8 mouse cellular contexts compared by ENCODE assay signal in the genomic region with DNA sequence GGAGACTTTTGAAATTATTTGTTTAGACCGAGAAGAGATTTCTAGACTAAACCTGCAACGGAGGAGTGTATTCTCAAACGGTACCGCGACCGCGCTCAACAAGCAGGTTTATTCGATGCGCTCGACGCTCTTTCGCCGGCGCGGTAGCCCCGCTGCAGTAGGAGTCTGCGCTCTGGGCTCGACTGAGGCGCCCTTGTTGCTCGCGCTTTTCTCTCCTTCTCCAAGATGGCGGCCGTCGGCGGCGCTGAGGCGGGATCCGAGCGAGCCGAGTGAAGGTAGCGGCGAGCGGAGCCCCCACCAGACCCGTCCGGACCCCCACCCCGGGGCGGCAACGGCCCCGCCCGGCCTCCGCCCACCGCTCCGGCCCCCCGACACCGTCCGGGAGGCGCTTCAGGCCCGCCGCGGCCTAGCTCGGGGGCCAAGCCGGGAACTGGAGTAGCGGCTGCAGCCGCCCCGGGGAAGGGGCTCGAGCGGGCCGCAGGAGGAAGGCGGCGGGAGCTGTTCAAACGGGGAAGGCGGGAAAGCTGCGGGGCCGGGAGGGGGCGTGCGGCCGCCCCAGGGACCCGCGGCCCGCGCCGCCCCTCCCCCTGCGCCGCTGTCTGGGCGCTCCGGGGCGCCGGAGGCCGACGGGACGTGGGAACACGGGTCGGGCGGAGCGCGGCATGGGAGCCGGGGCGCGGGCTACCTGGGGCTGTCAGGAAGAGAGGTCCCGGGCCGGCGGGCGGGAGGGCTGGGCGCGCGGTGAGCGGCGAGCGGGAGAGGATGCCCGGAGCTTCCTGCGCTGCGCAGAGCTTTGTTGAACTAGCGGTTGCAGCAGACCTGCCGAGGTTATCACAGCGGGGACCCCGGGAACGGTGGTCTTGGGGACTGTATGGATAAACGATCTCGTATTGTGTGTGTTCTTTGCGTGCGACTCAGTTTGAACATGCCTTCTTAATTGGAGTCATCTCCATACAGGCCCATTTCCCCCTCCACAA. TPM values are rescaled to one million over a fixed set of nuclear protein-coding genes. Genes with fewer than 3 reads are reported as not detected.
DNase-seq lines count a peak whose midpoint lies in the region; ATAC-seq lines count a peak whose summit lies in the region.

No protein-coding gene starts in this region.

- H3K4me3 ChIP-seq in intestine, embryonic 14.5 days (ENCODE audit: low read depth, low read length), result peak overlapping the region; percentile 73

- H3K9ac ChIP-seq in intestine, embryonic 14.5 days (ENCODE audit: low read length), result peak overlapping the region; percentile 98

- under 1% methylated on average over 104 of the region's 111 CpGs for WGBS in intestine, embryonic 14.5 days

- peaks cover 10% of the 10 kb centered on the region for H3K4me1 ChIP-seq in intestine, embryonic 14.5 days (replicated peaks; ENCODE audit: control insufficient read depth, insufficient read depth, low read length)

- intact Hi-C loops in left cerebral cortex, postnatal 14 days (cut with DNase I), result no loop called here

- peak overlapping the region; percentile 66 for H3K4me2 ChIP-seq in intestine, embryonic 14.5 days (ENCODE audit: low read length)

- ATAC-seq in intestine, embryonic 14.5 days (replicated peaks; ENCODE audit: low FRiP score, low TSS enrichment, low read depth), result peak; percentile 93

- H3K27ac ChIP-seq in intestine, embryonic 14.5 days (ENCODE audit: low read depth), result peak overlapping the region; percentile 96

- DNase-seq in adrenal gland, adult 18-20 months (ENCODE audit: low spot score in 2 of 2), result peak; percentile 79 to 82
- peak; percentile 96 for DNase-seq in embryo, embryonic 11 days
- peak; percentile 84 for DNase-seq in gastrocnemius, postnatal 25 days
- peak; percentile 90 for DNase-seq in intestine, embryonic 14.5 days (ENCODE audit: low spot score)
- peak; percentile 85 to 89 for DNase-seq in left cerebral cortex, postnatal 14 days (ENCODE audit: low spot score in 2 of 2)
- DNase-seq in mesoderm, embryonic 11.5 days (ENCODE audit: low read depth, low spot score), result peak; percentile 92
- peak; percentile 68 to 76 for DNase-seq in right cerebral cortex, postnatal 36 days (ENCODE audit: low spot score in 2 of 2)
- peak; percentile 84 for DNase-seq in yolk sac, embryonic 10.5 days (ENCODE audit: low spot score)

- H3K9me3 ChIP-seq in intestine, embryonic 14.5 days (ENCODE audit: control insufficient read depth, low read length), result no peaks in the 10 kb centered on the region

- no peaks in the 10 kb centered on the region for H3K27me3 ChIP-seq in intestine, embryonic 14.5 days (replicated peaks; ENCODE audit: control insufficient read depth, insufficient read depth, low read length)

- peaks cover 5% of the 10 kb centered on the region for H3K36me3 ChIP-seq in intestine, embryonic 14.5 days (ENCODE audit: control insufficient read depth, insufficient read depth, low read length)

RNA-seq across cellular contexts. Expression of a gene that starts 0.6 kb away (rescaled TPM):
- 10 to 100 TPM; 17.4 to 20.6 TPM for total RNA-seq in adrenal gland, adult 18-20 months (2021)
- total RNA-seq in gastrocnemius, postnatal 25 days (2021), result 1 to 10 TPM; 7.2 to 8.6 TPM
- polyA plus RNA-seq in intestine, embryonic 14.5 days (2014; fragmentation: Nextera tagmentation; extraction: Ambion mirVana), result 44.3 and 46.3 TPM in 2 replicates
- 10 to 100 TPM; 21.4 to 22.1 TPM for total RNA-seq in left cerebral cortex, postnatal 14 days (2021)

RNA-seq across cellular contexts. Expression of a gene that starts 39.7 kb away (rescaled TPM):
- total RNA-seq in adrenal gland, adult 18-20 months (2021), result 10 to 100 TPM; 40.8 to 46.1 TPM
- 10 to 100 TPM; 38.6 to 47.8 TPM for total RNA-seq in gastrocnemius, postnatal 25 days (2021)
- polyA plus RNA-seq in intestine, embryonic 14.5 days (2014; fragmentation: Nextera tagmentation; extraction: Ambion mirVana), result 25.2 and 27.2 TPM in 2 replicates
- 10 to 100 TPM; 40.7 to 41.8 TPM for total RNA-seq in left cerebral cortex, postnatal 14 days (2021)

Comparison
In these comparisons a context has a peak if more than half of its experiments do, and no peak if none do; other contexts are left out.
1. Peak in every context shown above with its lines: DNase-seq, ATAC-seq, H3K4me3 ChIP-seq and H3K27ac ChIP-seq.